Mouse (Mus musculus) heart, embryonic 10.5 days (tissue): ENCODE data around the gene Bsx. TPM values are rescaled to one million over a fixed set of nuclear protein-coding genes. Genes with fewer than 3 reads are reported as not detected.

ENCODE experiments used
- DNase-seq: peaks from one replicate; pipeline ENCODE4 v3.0.0-alpha.2; 2017; ENCODE audit warnings: low spot score
- H3K27ac ChIP-seq: fragments of 300-500 bp; sonication (generic); 2 replicates; pipeline ENCODE4 v1.5.1; 2016; ENCODE audit warnings: mild to moderate bottlenecking
- H3K27me3 ChIP-seq: fragments of 300-500 bp; sonication (generic); 2 replicates; pipeline ENCODE4 v1.6.1; 2016; ENCODE audit warnings: mild to moderate bottlenecking; ENCODE audit not compliant: poor library complexity, insufficient read depth, severe bottlenecking
- H3K36me3 ChIP-seq: fragments of 300-500 bp; sonication (generic); 2 replicates; pipeline ENCODE4 v1.6.1; 2016; ENCODE audit warnings: mild to moderate bottlenecking, moderate library complexity
- H3K4me1 ChIP-seq: fragments of 300-500 bp; sonication (generic); 2 replicates; pipeline ENCODE4 v1.6.1; 2016; ENCODE audit warnings: mild to moderate bottlenecking
- H3K4me3 ChIP-seq: fragments of 300-500 bp; sonication (generic); 2 replicates; pipeline ENCODE4 v1.5.1; 2016; ENCODE audit warnings: mild to moderate bottlenecking, moderate library complexity
- H3K9me3 ChIP-seq: fragments of 300-500 bp; sonication (generic); 2 replicates; pipeline ENCODE4 v1.6.1; 2016; ENCODE audit warnings: mild to moderate bottlenecking, moderate library complexity
- WGBS: fragments of 180-500 bp; shearing (Covaris S2); methylation state at CpG from one replicate; pipeline ENCODE4 v1.1.7; 2016; 5-methylcytosine and 5-hydroxymethylcytosine counted together
- polyA plus RNA-seq: library from polyadenylated mRNA; unstranded; fragments of >200 nt; fragmentation: Nextera tagmentation; extraction: Ambion mirVana; gene quantifications from 2 replicates; pipeline ENCODE4 v1.2.1, GENCODE M21; 2016

Bsx gene
- polyA plus RNA-seq: not detected in 2 replicates

DNA sequence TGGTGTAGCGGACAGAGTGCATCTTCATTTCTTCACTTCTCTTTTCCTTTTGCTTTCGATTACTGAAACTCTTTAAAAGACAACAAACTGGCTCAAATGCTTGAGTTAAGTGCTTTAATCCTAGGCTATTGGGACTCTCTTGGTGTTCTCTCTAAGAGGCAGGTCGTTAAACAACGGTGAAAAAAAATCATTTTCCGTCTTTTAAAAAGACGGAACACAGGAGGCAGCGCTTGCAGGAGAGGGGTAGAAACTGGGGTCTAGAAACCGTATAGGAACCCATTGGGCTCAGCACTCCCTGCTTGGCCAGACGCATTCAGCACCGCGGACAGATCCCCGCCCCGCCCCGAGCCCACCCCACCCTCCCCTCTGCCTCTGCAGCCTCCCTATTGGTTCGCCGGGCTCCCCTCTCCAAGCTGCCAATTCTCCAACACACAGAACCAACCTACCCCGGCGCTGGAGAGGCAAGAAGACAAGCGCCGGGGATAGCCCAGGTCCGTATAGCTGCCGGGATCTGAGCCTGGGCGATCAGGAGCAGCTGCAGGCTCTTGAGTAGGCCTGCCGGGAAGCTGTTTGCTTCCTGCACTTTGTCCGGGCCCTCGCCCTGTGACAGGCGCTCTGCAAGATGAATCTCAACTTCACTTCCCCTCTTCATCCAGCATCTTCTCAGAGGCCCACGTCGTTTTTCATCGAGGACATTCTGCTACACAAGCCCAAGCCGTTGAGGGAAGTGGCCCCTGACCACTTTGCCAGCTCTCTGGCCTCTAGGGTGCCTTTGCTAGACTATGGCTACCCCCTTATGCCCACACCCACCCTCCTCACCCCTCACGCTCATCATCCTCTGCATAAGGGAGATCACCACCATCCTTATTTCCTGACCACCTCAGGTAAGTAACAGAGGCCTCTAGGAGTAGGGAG, at the start of gene Bsx:
Gene Bsx, plus strand, starts transcription at position 572 of the 915 bp plus-strand sequence.
- Histone ChIP-seq H3K9me3 (no peaks in the 10 kb centered on the region), H3K27me3 (peaks cover 98% of the 10 kb centered on the region), H3K4me3 (peak within 1 kb of the TSS; percentile 42), H3K27ac (no peak within 1 kb of the TSS), H3K36me3 (no peaks in the 10 kb centered on the region), H3K4me1 (peaks cover 27% of the 10 kb centered on the region)
- DNase-seq: peak; percentile 91
- 5% methylated on average over 32 of the region's 32 CpGs for WGBS

DNA sequence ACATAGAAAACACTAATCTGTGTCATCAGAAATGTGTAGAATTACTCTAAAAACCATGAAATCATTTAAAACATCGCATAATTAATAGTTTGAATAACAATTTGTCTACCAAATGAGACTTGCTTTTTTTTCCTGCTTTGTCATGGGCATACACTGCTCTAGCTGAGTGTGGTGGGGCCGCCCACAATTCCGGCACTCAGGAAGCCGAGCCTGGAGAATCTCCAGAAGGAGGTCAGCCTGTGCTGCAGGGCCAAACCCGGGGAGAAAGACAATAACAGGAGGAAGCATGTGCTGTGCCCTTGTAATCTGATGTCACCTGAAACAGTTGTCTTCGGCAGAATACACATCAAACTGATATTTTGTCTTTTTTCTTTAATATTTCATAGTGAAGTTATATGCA, 48.3 kb upstream of the Bsx start:
- H3K27me3 ChIP-seq: 0 out of 2 replicates have a peak, but pooled peaks cover 3% of the 10 kb centered on the region
- no peak overlapping the region for H3K4me3 ChIP-seq
- no peak for DNase-seq
- no peak overlapping the region for H3K27ac ChIP-seq
- H3K4me1 ChIP-seq: peaks cover 12% of the 10 kb centered on the region
- H3K36me3 ChIP-seq: no peaks in the 10 kb centered on the region
- 39% methylated on average over 6 of the region's 6 CpGs for WGBS
- H3K9me3 ChIP-seq: no peaks in the 10 kb centered on the region

DNA sequence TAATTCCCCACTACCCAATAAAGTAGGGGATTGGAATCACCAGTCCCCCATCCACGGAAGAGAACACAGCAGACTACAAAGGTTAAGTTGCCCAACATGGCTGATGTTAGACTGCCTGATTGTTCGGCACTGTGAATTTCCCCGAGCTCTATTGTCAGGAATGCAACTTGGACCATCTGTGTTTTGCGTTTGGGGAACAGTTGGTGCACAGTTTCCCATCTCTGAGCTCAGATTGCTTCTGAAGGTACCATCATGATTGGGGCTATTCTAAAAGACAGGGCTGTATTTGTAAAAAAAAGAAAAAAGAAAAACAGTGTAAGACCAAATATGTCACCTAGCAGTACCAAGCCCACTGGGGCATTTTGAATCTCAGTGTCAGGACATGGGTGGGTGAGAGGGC, 46.6 kb upstream of the Bsx start:
- peaks cover under 1% of the 10 kb centered on the region; the same call in 1 of the 2 replicates for H3K4me1 ChIP-seq
- H3K4me3 ChIP-seq: no peak overlapping the region
- no peak for DNase-seq
- no peaks in the 10 kb centered on the region for H3K36me3 ChIP-seq
- H3K27ac ChIP-seq: no peak overlapping the region
- WGBS: 91% methylated on average over 4 of the region's 4 CpGs
- H3K27me3 ChIP-seq: 0 out of 2 replicates have a peak, but pooled peaks cover 3% of the 10 kb centered on the region
- no peaks in the 10 kb centered on the region for H3K9me3 ChIP-seq

- no peaks in the 10 kb centered on the region for H3K27me3 ChIP-seq
- H3K4me1 ChIP-seq: no peaks in the 10 kb centered on the region
- H3K36me3 ChIP-seq: no peaks in the 10 kb centered on the region
- peak; percentile 86 for DNase-seq
- H3K27ac ChIP-seq: no peak overlapping the region
- 8% methylated on average over 12 of the region's 12 CpGs for WGBS
- H3K9me3 ChIP-seq: no peaks in the 10 kb centered on the region
- H3K4me3 ChIP-seq: no peak overlapping the region
Measured at GRCm38 (mm10) chr9:40834569-40834968, 39.4 kb upstream of the Bsx start.

DNA sequence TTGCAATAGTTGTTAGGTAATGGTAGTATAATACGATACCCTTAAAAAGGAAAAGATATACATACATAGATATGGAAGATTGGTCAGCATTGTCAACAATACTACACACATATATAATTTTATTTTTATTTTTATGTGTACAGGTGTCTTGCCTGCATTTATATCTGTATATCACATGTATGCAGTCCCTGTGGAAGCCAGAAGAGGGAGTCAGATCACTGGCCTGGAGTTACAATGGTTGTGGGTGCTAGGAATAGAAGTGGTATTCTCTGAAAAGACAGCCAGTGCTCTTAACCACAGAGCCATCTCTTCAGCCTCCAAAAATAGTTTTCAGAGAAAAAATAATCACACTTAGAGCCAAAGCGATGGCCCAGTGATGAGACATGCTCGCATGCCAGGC, 37.2 kb upstream of the Bsx start:
- no peaks in the 10 kb centered on the region for H3K9me3 ChIP-seq
- H3K4me1 ChIP-seq: no peaks in the 10 kb centered on the region
- DNase-seq: no peak
- H3K36me3 ChIP-seq: no peaks in the 10 kb centered on the region
- no peaks in the 10 kb centered on the region for H3K27me3 ChIP-seq
- WGBS: 75% methylated on average over 3 of the region's 3 CpGs
- H3K4me3 ChIP-seq: no peak overlapping the region
- no peak overlapping the region for H3K27ac ChIP-seq

GRCm38 (mm10) chr9:40839662-40840061, 34.3 kb upstream of the Bsx start:
- H3K36me3 ChIP-seq: no peaks in the 10 kb centered on the region
- WGBS: 41% methylated on average over 3 of the region's 3 CpGs
- H3K4me1 ChIP-seq: no peaks in the 10 kb centered on the region
- H3K27me3 ChIP-seq: no peaks in the 10 kb centered on the region
- no peaks in the 10 kb centered on the region for H3K9me3 ChIP-seq
- no peak for DNase-seq
- no peak overlapping the region for H3K27ac ChIP-seq
- no peak overlapping the region for H3K4me3 ChIP-seq

- no peak for DNase-seq
- H3K4me3 ChIP-seq: no peak overlapping the region
- H3K27me3 ChIP-seq: peaks cover 23% of the 10 kb centered on the region
- H3K9me3 ChIP-seq: no peaks in the 10 kb centered on the region
- H3K36me3 ChIP-seq: no peaks in the 10 kb centered on the region
- WGBS: 50% methylated on average over 2 of the region's 2 CpGs
- H3K4me1 ChIP-seq: no peaks in the 10 kb centered on the region
- H3K27ac ChIP-seq: no peak overlapping the region
Measured at GRCm38 (mm10) chr9:40851515-40851914, 22.4 kb upstream of the Bsx start.

DNA sequence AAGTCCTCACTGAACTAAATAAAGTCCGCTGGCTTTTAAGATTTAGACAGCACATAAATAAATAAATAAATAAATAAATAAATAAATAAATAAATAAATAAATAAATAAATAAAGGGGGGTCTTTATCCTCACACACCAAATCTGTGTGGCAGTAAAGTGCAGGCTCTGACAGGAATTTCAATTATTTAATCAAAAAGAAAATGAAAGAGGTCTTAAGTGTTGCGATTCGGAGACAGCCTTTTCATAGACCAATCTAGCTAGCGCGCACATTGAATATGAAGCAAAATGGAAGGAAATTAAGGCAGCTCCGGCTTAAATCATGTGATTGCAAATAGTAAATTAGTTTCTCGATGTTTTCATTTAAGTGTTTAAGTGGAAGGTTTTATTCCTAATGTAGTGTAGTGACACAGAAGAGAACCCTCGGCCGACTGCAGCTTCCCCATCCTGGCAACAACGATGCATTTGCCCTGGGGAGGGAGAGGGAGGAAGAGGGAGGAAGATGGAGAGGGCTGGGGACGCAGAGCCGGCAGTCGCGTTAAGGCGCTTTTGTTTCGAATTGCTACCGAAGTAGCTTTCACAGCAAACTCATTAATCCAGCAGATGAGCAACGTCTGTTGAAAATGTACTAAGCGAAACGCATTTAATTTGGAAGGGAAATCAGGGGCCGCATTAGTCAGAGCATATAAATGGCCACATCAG, 15.3 kb upstream of the Bsx start:
- DNase-seq: no peak
- peaks cover 36% of the 10 kb centered on the region for H3K27me3 ChIP-seq
- 13% methylated on average over 21 of the region's 21 CpGs for WGBS
- H3K36me3 ChIP-seq: no peaks in the 10 kb centered on the region
- no peaks in the 10 kb centered on the region for H3K9me3 ChIP-seq
- peak overlapping the region; percentile 43 for H3K4me3 ChIP-seq
- peaks cover 5% of the 10 kb centered on the region; the same call in 1 of the 2 replicates for H3K4me1 ChIP-seq
- no peak overlapping the region for H3K27ac ChIP-seq

DNA sequence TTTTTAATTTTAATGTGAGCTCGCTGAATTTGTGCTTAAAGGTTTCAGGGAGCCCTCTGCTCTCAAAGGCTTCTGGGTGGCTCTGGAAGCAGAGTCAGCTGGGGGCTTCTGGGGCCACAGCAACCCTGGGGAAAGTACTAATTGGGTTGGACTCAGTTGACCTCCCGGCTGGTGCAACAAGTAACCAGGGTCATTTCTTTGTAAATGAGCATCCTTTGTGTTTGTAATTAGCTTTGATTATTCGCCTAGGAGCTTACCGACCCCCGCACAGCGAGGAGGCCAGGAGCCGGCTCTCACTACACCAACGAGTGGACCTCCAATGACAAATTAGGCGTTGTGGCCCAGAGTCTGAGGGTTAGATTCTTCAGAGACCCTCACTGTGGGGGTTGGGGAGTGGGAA, 14.7 kb upstream of the Bsx start:
- WGBS: 7% methylated on average over 9 of the region's 9 CpGs
- H3K27ac ChIP-seq: no peak overlapping the region
- no peaks in the 10 kb centered on the region for H3K9me3 ChIP-seq
- no peaks in the 10 kb centered on the region for H3K36me3 ChIP-seq
- peaks cover 32% of the 10 kb centered on the region for H3K27me3 ChIP-seq
- peaks cover 5% of the 10 kb centered on the region; the same call in 1 of the 2 replicates for H3K4me1 ChIP-seq
- H3K4me3 ChIP-seq: peak overlapping the region; percentile 43
- no peak for DNase-seq

DNA sequence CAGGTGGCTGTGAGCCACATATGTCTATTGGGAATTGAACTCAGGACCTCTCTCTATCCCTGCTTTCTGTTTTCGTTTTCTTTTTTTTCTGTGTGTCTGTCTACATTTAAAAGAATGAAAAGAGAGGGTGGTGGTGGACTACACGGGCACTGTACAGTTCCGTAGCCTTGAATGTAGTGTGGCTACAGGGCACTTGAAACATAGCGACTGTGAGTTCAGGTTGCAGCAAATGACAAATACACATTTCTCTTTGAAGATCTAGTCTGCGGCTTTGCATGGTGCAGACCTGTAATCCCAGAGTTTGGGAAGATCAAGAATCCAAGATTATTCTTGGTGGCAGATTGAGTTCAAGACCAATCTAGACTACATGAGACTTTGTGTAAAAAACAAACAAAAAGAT, 3.6 kb upstream of the Bsx start:
- Histone ChIP-seq H3K27ac (no peak overlapping the region), H3K36me3 (no peaks in the 10 kb centered on the region), H3K27me3 (peaks cover 69% of the 10 kb centered on the region), H3K4me1 (peaks cover 13% of the 10 kb centered on the region), H3K9me3 (no peaks in the 10 kb centered on the region), H3K4me3 (no peak overlapping the region)
- WGBS: 77% methylated on average over 5 of the region's 5 CpGs
- DNase-seq: no peak

DNA sequence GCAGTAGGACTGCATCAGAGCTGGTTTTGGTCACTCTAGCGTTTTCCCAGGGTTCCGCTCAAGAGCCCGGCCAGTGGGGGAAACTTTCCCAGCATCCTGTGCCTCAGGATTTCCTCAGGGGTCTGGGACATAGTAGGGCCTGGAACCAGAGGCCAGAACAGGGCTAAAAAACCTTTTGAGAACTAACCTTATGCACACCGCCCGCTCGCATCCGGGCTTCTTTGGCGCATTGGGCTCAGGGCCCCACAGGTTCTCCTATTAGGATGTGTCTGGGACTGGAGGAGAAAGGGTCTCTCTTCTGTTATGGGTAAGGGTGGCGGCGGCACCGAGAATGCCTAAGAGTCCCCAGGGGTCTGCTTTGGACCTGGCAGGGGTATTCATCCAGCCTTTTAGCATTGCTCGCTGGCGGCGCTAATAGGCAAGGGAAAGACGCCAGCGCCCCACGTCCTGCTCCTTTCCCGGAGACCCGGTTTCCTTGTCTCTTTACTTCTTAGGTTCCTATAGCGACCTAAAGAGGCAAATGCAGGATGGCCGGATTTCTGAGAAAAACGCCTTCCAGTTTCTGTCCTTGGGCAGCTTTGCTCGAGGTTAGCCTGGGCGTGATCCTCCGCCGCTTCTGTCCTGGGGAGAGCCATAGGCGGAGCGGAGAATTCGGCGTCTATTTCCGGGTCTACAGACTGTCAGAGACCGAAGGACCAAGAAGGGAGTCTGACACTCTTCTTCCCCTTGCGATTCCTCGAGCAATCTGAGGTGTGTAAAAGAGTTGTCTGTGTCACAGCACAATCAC, 2.4 kb upstream of the Bsx start:
- DNase-seq: no peak
- Histone ChIP-seq H3K4me1 (peaks cover 13% of the 10 kb centered on the region), H3K4me3 (peak overlapping the region; percentile 49), H3K36me3 (no peaks in the 10 kb centered on the region), H3K9me3 (no peaks in the 10 kb centered on the region), H3K27ac (no peak overlapping the region), H3K27me3 (peaks cover 81% of the 10 kb centered on the region)
- 2% methylated on average over 34 of the region's 34 CpGs for WGBS

GRCm38 (mm10) chr9:40872156-40872478, 1.8 kb upstream of the Bsx start:
- no peak for DNase-seq
- no peak overlapping the region for H3K27ac ChIP-seq
- H3K4me1 ChIP-seq: peaks cover 13% of the 10 kb centered on the region
- peaks cover 87% of the 10 kb centered on the region for H3K27me3 ChIP-seq
- H3K4me3 ChIP-seq: peak overlapping the region; percentile 49
- H3K36me3 ChIP-seq: no peaks in the 10 kb centered on the region
- H3K9me3 ChIP-seq: no peaks in the 10 kb centered on the region
- 9% methylated on average over 8 of the region's 8 CpGs for WGBS
